Mouse (Mus musculus): ENCODE data around the gene Snx3.

Gene Snx3

DNA sequence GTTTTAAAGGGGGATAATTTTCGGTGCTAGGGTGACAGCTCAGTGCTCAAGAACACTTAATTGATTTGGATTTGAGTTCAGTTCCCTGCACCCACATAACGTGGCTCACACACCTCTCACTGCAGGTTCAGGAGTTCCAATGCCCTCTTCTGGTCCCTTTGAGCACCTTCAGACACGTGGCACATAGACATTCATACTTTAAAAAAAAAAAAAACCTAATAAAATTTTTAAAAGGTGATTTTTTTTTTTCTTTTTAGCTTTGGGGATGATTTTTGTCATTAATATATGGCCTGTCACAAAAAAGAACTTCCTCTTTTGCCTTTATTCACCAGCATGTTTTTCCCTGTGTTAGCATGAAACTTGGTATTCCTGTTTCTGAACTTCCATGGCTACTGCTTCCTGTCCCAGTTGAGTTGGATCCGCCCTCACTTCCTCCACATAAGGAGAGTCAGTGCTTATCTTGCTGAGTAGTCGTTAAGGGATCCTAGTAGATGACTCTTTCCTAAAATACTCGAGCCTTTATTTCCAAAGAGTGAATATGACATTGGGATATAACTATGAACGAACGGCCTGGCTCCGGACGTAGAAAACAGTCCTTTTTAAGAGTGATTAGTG lies 2.4 kb downstream of the Snx3 start:
- peak; percentile 52 for DNase-seq (ENCODE audit: extremely low read depth, low read depth)

DNA sequence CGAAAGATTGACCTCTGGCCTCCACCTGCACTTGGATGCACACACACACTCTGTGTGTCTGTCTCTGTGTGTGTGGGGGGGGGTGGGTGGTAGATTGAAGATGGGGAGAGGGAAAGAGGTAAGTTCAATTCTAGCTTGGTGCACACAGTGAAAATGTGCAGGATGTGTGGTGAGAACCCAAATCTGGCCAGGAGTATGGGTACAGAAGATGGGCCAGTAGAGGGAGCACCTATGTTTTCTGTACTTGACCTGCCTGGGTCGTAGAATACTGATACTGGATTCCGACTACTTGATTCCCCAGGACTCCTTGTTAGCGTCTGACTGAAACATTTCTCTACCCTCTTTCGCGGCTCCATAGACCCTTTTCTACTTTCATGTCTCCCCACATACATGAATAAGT lies 8.3 kb downstream of the Snx3 start:
- DNase-seq (ENCODE audit: extremely low read depth, low read depth) = no peak

DNA sequence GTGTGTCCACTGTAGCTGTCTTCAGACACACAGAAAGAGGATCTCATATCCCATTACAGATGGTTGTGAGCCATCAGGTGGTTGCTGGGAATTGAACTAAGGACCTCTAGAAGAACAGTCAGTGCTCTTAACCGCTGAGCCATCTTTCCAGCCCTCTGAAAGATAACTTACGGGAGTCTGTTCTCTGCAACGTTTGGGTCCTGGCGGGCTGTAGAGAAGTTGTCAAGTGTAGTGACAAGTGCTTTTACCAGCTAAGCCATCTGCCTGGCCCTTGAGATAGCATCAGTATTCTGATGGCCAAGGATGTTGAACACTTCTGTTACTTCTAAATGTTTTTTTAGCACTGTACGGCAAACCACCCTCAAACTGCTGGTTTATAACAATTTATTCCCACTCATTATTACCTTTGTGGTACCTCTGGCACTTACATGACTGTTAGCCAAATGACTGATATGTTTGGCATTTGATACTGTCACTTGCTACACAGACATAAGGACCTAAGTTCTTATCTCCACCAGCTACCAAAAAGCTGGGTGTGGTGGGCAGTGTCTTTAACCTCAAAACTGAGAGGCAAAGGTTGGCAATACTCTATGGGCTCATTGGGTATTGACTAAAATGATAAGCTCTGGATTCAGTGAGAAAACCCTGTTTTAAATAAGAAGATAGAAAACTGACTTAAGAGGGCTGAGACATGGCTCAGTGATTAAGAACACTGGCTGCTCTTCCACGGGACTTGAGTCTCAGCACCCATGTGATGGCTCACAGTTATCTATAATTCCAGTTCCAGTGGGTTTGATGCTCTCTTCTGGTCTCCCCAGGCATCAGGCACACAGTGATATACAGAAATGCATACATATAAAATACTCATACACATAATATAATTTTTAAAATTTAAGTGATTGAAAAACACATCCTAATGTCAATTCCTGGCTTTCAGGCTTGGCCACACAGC lies 9.6 kb downstream of the Snx3 start:
- DNase-seq (ENCODE audit: extremely low read depth, low read depth) = no peak

DNA sequence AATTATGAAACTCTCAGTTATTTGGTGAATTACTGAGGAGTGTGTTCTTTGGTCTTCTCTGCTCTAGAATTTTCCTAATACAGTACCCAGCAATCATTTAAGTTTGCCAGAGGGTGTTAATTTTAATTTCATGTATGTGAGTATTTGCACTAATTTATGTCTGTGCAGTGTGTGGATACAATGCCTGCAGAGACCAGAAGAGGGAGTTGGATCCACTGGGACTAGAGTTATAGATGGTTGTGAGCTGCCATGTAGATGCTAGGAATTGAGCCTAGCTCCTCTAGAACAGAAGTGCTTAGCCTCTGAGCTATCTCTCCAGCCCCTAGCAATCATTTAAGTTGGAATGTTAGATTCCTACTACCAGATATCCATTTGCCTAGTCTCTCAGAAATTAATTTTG lies 12.3 kb downstream of the Snx3 start:
- no peak for DNase-seq (ENCODE audit: extremely low read depth, low read depth)

DNA sequence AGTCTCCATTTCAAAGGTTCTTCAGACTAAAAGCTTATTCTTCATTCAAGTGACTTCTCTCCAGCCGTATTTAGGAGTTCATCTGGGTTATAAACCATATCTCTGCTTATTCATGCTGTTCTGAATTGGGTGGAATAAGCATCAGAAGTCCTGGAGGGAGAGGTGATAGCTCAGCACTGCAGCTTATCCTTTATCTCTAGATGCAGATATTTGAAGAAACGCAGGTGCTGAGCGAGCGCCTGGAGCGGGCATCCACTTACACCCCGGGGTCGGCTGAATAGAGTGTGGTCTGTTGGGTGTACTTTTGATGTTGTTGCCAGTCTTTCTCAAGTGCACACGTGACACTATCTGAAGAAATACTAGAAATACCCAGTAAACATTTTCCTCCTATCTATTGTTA lies 16.5 kb downstream of the Snx3 start:
- DNase-seq (ENCODE audit: extremely low read depth, low read depth) = no peak

DNA sequence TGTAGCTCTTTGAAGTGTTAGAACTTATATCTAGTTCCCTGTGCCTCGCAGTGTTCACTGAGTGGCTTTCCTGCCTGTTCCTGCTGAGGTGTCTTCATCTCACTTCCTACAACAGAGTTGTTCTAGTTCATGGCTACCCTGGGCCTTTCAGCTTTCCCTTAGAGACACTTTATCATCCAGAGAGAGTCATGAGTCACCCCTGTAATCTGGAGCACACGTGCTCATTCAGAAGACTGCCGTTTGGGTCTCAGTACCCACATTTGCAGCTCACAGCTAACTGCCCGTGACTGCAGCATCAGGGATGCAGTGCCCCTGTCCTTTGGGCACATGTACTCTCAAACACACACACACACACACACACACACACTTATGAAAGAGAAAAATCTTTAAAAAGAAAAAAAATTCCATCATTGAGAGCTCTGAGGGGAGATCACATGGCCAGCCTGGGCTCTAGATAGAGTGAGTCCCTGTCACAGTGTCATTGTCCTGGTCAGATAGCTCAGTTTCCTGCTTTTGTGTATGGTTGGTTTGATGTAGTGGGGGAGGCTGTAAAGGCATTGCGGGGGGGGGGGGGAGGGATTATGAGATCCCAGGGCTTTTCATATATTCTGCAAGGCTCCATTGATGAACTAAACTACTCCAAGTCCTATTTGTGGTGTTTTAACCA lies 19.6 kb downstream of the Snx3 start:
- DNase-seq (ENCODE audit: extremely low read depth, low read depth) = peak; percentile 65

DNA sequence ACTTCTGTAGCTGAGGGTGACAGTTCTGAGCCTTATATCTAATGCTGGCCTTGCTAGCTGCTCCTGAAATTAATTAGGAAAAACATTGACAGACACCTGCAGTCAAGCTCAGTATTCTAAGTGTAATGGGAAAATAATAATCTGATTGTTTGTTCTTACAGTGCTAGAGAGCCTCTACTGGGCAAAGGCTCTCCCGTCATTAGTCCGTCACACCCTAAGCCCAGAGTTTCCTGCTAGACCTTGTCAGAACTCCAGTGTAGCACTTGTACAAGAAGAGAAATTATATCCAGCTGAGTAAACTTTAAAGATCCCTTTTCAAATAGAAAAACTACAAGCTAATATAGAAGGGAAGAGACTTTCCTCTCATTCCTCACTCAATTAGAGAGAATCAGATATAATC lies 21.1 kb downstream of the Snx3 start:
- no peak for DNase-seq (ENCODE audit: extremely low read depth, low read depth)

DNA sequence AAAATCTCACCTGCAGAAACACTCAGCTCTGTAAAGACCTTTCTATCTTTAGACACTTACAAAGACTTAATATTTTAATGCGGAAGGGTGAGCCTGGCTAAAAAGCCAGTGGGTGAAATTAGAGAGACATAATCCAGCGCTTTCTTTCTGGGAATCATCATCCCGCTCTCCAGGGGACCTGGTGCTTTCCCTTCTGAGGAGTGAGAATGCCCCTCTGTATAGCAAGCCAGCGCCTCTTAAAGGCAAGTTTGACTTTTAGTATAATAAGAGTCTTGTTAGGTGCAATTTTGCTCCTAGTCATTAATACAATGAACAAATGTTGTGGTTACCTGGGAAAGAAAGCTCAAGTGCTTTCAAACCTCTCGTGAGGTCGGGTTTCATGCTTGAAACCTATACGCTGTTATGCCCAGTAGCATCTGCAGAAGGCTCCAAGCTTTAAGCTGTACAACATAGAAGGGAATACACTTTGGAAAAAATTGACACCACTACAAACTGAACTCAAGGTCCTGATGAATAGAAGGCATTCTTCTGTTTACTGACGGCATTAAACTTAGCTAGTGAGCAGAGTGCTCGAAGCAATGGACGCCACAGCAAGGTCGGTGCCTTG lies 21.8 kb downstream of the Snx3 start:
- DNase-seq (ENCODE audit: extremely low read depth, low read depth) = no peak

DNA sequence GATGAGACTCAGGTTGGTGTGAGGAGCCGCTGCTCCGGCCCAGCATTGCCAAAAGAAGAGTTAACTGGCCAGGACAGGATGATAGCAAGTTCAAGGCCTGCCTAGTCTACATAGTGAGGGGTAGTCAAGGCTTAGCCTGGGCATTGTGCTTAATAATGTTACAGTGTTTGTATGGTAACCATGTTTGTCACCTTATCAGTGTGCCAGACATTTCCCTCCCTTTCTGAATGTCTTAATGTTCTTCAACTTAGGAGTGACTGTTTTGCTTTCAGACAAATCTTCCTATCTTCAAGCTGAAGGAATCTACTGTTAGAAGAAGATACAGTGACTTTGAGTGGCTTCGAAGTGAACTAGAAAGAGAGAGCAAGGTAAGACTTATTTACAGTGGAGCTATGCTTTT lies 23.9 kb downstream of the Snx3 start:
- DNase-seq (ENCODE audit: extremely low read depth, low read depth) = no peak

DNA sequence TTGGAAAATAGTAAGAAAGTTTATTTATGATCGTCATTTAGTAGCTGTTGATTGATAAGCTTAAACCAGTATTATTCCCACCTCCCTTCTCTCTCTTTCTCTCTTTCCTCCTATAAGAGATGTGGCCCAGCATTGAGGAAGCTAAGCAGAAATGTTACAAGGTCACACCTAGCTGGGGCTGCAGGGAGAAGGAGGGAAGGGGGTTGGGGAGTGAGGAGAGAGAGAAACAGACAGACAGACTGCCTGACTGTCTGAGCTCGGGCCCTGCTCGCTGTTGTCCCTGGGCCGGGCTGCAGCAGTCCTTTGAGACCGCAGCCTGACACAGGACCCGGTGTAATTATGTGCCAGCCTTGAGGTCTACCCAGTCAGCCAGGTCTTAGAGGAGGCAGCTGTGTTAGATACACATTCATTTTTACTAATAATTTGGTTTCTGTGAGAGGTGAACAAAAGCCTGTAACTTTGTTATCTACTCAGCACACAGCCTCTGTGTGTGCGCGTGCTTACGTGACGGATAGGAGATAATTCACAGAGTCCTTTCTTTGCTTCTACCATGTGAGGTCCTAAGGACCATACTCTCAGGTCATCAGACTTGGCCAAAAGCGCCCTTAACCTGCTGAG lies 32.1 kb downstream of the Snx3 start:
- peak; percentile 67 for DNase-seq (ENCODE audit: extremely low read depth, low read depth)

DNA sequence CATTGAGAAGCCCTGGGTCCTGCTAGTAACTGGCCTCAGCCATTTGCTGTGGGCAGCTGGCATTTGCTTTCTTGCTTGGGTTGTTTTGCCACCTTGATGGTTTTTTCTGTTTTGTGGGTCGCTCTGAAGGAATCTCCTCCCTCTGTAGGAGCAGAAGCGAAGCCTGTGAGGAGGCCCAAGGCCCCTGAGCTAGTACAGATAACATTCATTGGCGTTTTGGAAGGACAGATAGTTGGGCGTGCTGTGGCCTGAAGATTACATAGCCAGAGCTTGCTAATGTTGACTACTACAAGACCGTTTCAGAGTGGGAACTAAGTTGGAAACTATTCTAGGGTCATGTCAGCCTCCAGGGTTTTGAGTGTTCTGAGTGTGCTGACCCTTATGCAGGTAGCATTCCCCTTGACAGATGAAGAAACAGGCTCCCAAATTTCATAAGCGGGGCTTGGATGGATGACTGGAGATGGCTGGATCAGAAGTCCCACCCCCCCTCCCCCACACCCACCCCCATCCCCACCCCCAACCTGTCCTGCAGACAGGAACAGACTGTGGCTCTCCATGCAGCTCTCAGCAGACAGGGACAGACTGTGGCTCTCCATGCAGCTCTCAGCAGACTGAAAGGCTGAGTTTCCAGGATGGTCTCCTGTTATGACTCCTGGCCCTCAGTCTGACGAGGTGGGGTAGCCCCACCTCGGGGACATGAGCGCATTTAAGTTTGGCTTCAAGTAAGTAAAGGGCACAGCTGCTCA lies 35.9 kb downstream of the Snx3 start:
- peak; percentile 87 for DNase-seq (ENCODE audit: extremely low read depth, low read depth)

DNA sequence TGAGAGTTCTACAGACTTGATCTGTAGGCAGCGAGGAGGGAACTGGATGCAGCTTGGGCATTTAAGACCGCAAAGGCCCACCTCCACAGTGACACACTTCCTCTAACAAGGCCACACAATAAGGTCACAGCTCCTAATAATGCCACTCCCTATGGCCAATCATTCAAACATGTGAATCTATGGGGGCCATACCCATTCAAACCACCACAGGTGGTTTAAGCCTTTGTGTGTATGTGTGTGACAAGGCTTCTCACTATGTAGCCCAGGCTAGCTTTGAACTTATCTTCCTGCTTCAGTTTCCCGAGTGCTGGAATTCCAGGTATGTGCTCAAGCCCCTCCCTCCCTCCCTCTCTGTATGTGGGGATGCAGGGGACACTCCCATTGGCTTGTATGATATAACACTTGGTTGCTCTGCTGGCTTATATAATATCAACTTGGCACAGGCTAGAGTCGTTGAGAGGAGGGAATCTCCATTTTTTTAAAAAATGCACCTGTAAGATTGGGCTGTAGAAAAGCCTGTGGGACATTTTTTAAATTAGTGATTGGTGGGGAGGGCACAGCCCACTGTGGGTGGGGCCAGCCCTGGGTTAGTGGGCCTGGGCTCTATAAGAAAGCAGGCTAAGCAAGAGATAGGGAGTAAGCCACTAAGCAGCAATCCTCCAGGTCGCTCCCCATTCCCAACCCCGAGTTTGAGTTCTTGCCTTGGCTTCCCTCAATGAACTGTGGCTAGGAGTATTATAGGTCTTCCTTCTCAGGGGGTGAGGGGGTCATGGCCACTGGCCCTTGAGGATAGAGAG lies 44.1 kb downstream of the Snx3 start:
- no peak for DNase-seq (ENCODE audit: extremely low read depth, low read depth)

DNA sequence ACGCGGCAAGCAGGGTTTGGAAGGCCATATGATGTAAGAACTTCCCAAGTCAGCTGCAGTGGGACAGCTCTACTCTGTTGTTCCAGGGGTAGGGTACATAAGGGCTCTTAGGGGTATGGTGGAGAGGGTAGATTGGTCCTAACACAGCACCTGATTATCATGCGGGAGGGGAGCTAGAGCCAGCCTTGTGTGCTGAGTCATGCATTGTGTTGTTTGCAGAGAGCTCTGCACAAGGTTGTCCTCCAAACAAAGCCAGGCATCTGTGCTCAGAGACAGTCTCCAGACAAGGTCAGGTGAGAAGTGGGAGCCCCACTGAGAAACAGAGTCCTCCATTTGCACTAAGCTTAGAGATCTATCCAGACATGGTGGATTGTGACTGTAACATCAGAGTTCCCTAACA lies 44.7 kb downstream of the Snx3 start:
- no peak for DNase-seq (ENCODE audit: extremely low read depth, low read depth)

DNA sequence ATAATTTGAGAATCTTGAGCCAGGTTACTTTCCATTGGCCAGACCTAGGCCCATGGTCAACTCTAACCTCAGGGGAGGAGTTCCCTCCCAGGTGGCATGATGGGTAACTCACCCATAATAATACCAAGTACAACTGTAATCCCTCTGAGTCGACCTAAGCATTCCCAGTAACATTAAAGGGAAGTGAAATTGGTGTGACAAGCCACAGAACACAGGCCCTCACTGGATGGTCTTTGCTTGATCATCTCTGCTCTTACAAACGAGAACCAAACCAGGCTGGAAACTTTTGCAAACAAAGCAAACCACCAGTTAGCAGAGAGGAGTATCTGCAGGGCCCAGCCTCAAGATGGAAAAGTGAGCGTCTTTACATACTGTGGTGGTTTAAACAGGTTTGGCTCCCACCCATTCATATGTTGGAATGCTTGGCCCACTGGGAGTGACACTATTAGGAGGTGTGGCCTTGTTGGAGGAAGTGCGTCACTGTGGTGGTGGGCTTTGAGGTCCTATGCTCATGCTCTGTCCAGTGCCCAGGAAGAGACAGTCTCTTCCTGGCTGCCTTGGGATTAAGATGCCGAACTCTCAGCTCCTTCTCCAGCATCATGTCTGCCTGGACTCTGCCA lies 57.9 kb downstream of the Snx3 start:
- no peak for DNase-seq (ENCODE audit: extremely low read depth, low read depth)

DNA sequence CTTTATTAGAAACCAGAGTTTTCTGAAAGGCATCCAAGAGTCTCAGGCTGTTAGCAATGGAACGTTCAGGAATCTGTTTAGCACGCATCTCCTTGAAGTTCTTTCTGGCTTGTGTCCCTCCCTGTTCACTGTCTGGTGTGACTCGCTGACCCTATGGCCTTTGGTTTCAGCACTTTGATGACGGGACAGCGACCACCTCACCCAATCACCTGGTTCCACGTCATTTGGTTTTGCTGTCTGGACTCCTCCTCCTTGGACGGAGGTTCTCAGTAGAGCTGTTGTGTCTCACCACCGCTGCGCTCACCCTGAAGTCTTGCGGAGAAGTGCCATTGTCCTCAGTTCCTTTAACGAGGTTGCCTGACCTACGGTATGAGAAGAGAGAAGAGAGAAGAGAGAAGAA lies 60.4 kb downstream of the Snx3 start:
- DNase-seq (ENCODE audit: extremely low read depth, low read depth) = no peak

DNA sequence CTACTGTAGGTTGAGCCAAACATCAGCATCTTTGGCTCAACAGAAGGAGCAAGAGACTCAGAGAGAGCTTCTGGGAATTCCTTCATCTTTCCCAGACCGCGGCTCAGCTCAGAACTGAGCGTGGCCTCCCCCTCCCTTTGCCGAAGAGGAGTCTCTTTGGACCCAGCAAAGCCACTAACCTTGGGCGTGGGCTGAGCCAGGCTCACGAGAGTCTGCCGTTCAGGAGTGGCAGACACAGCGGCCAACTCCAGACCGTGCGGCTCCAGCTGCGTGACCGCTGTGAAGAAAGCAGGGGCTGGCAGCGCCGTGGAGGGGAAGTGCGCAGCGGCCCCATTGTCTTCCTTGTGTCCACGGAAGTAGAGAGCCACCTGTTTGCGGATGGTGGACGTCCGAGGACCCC lies 70.7 kb downstream of the Snx3 start:
- DNase-seq (ENCODE audit: extremely low read depth, low read depth) = no peak

DNA sequence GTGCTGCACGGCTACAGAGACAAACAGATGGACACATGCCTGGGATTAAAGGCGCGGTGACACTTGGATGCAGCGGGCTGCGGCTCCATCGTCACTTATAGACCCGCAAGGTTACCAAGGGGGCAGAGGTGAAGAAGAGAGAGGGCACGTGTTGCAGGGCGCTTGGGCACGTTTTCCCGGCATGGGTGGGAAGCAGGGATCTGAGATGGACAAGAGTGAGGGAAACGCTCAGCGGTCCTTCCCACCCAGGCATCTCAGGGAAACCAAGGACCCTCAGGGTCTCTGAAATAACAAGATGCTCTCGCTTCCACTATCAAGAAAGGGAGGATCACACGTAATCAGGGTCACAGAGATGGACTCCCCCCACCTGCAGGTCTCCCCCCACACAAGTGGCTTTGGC lies 71.1 kb downstream of the Snx3 start:
- DNase-seq (ENCODE audit: extremely low read depth, low read depth) = no peak

DNA sequence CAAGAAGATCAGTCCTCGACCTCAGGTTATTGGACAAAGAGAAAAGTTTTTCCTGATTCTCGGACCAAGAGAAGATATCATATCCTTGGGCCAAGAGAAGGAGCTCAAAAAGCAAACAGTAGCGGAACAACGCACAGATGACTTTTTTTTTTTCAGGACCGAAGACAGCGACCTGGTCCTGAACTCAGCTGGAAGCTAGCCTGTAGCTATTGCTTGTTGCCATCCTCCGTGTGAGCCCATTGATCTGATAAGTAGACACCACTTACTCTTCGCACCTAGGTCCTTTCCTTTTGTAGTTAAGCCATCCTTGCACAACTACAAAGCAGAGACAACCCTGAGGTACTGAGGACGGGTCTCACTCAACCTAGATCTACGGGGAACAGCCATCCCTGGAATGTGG lies 72.8 kb downstream of the Snx3 start:
- no peak for DNase-seq (ENCODE audit: extremely low read depth, low read depth)

DNA sequence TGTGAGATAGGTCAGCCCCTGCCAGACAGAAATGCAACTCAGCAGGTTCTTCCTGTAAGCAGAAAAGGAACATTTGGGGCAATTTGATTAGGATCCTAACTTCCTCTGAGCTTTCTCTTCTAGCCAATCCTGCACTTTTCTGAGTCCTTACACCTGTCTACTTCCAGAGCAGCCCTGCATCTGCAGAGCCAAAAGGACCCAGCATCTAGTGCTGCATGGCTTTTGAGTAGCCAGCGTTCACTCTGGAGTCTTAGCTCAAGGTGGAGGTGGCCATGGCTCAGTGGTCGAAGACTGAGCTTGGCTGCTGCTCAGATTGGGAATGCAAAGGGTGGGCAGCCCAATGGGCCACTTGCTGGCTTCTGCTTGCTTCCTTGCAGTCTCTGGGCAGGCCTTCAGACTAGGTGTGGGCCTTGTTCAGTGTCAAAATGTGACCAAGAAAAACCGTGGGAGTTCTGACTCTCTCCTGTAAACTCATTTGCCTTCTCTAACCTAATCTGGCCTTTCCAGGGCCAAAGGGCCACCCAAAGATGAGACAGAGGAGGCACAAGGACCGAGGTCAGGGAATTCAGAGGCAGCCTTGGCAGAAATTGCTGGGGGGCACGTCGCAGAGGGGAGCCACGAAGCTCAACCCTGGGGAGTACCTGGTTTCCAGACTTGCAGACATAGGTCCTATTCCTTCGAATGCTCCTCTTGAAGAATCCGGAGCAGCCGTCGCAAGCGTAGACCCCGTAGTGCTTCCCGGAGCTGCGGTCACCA lies 75.9 kb downstream of the Snx3 start:
- no peak for DNase-seq (ENCODE audit: extremely low read depth, low read depth)

Data from MEL-GATA-1-ER (cell line).